Mouse (Mus musculus): ENCODE data around the gene Speer4f2.
"Not testable (repeated sequence)": the region's sequence is repeated elsewhere in the genome, so short reads cannot be mapped to it uniquely, and the experiment has no call there.

- TF ChIP-seq CTCF, EP300 (IDR thresholded peaks at IDR 0.05; ENCODE audit: low read depth): not testable (repeated sequence)
These were observed at the start of gene Speer4f2 for GRCm38 (mm10) chr5:17372880-17373279.
